Mouse (Mus musculus) C2C12 (cell line): Measurements from ENCODE around the gene Osgin1. TPM values are rescaled to one million over a fixed set of nuclear protein-coding genes. Genes with fewer than 3 reads are reported as not detected.
A peak's percentile ranks its signal among the peaks of the same experiment; 100 is the strongest.

Experiments
- H3K27me3 ChIP-seq: one replicate; pipeline ENCODE4 v1.6.1; 2011; ENCODE audit not compliant: control insufficient read depth, insufficient read depth, insufficient read length
- H3K36me3 ChIP-seq: one replicate; pipeline ENCODE4 v1.6.1; 2011; ENCODE audit not compliant: control insufficient read depth, insufficient read depth
- H3K4me3 ChIP-seq: one replicate; pipeline ENCODE4 v1.5.1; 2011; ENCODE audit warnings: mild to moderate bottlenecking, control low read depth; ENCODE audit not compliant: poor library complexity, insufficient read depth, severe bottlenecking
- H3K79me2 ChIP-seq: one replicate; pipeline ENCODE4 v1.6.1; 2011; ENCODE audit not compliant: control insufficient read depth, insufficient read depth
- H3K79me3 ChIP-seq: one replicate; pipeline ENCODE4 v1.6.1; 2011; ENCODE audit warnings: low read depth, control low read depth
- H3ac ChIP-seq: one replicate; pipeline ENCODE3; 2011; ENCODE audit warnings: low read depth; ENCODE audit not compliant: control insufficient read depth, insufficient read length
- CEBPB ChIP-seq: IDR thresholded peaks from one replicate; pipeline ENCODE4 v1.6.1; 2011; ENCODE audit warnings: low read depth, mild to moderate bottlenecking, control low read depth, moderate library complexity
- CTCF ChIP-seq: IDR thresholded peaks from one replicate; pipeline ENCODE4 v1.5.1; 2011; ENCODE audit not compliant: control insufficient read depth, insufficient read depth, insufficient read length
- FOSL1 ChIP-seq: IDR thresholded peaks from one replicate; pipeline ENCODE4 v1.8.0; 2011; ENCODE audit warnings: mild to moderate bottlenecking, low read length; ENCODE audit not compliant: poor library complexity, insufficient read depth, severe bottlenecking
- MAX ChIP-seq: IDR thresholded peaks from one replicate; pipeline ENCODE4 v1.6.1; 2011; ENCODE audit warnings: mild to moderate bottlenecking, control low read depth
- MYOD1 ChIP-seq: IDR thresholded peaks from one replicate; pipeline ENCODE4 v1.6.1; 2011; ENCODE audit warnings: low read depth; ENCODE audit not compliant: control insufficient read depth, insufficient read length
- MYOG ChIP-seq: IDR thresholded peaks from one replicate; pipeline ENCODE4 v1.6.1; 2011; ENCODE audit not compliant: control insufficient read depth, insufficient read length; ENCODE audit errors: extremely low read depth
- USF1 ChIP-seq: IDR thresholded peaks from one replicate; pipeline ENCODE4 v1.6.1; 2011; ENCODE audit warnings: low read depth, mild to moderate bottlenecking, control low read depth, moderate library complexity
- polyA plus RNA-seq: library from polyadenylated mRNA; unstranded; fragments of >200 nt; fragmentation: generic; extraction: Trizol; gene quantifications from one replicate; pipeline ENCODE4 v1.2.1, GENCODE M21; 2012; ENCODE audit warnings: missing spikeins

The Osgin1 gene
- polyA plus RNA-seq, 1 experiment, result 18.1 TPM

DNA sequence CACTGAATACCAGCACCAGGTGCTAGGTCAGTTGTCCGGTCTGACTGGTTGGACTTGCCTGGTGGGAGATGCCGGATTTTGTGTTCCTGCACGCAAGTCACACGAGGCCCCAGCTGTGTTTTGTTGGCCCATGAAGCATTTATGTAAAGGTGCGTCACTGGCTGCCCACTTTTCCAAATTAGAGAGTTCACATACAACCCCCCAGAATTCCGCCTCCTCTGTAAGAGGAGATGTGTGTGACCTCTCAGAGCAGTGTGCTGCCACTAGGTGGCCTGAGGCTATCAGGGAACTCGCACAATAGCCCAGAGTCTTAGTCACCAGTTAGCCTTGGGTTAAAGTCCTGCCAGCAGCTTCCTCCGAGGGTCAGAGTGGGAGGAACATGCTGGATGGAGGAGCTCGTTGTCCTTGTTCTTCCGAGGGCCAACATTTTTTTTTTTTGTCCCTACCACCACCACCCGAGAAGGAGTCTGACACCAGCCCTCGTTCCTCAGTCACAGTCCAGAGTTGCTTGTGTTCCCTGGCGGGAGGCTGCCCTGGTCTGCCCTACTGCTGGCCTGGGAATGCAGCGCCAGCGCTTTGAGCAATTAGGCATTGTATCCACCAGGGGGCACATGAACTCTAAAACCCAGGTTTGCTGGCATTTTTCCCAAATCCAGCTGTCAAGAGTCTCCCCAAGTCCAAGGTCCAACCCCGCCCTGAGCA is 6.5 kb downstream of the Osgin1 start:
- H3K4me3 ChIP-seq, result no peak overlapping the region
- peaks cover 49% of the 10 kb centered on the region for H3K79me2 ChIP-seq
- no peak for TF ChIP-seq CEBPB
- peak; percentile 74 for TF ChIP-seq CTCF
- no peaks in the 10 kb centered on the region for H3K27me3 ChIP-seq
- H3K79me3 ChIP-seq, result peaks cover 26% of the 10 kb centered on the region
- H3K36me3 ChIP-seq, result peaks cover 50% of the 10 kb centered on the region
- peak overlapping the region; percentile 9 for H3ac ChIP-seq

DNA sequence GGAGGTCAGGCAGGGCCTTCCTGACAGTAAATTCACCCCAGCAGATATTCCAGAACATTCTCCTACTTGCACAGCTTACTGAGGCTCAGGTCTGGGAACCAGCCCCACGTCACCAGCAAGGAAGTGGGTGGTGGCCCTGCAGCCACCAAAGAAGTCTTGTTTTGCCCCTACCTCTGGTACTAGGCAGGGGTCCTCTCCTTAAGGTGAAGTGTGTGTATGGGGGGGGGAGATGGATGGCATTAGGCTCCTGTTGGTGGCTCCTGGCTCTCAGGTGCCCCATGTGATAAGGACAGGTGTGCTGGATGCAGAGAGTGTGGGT is 7.0 kb downstream of the Osgin1 start:
- Histone ChIP-seq H3K27me3 (no peaks in the 10 kb centered on the region), H3K79me3 (peaks cover 26% of the 10 kb centered on the region), H3K36me3 (peaks cover 55% of the 10 kb centered on the region), H3K4me3 (no peak overlapping the region), H3K79me2 (peaks cover 49% of the 10 kb centered on the region), H3ac (no peak overlapping the region)
- no peak for TF ChIP-seq MYOD1
- no peak for TF ChIP-seq MYOG
- TF ChIP-seq USF1, result no peak
- TF ChIP-seq MAX, result no peak
- no peak for TF ChIP-seq CTCF
- TF ChIP-seq CEBPB, result no peak
- no peak for TF ChIP-seq FOSL1

DNA sequence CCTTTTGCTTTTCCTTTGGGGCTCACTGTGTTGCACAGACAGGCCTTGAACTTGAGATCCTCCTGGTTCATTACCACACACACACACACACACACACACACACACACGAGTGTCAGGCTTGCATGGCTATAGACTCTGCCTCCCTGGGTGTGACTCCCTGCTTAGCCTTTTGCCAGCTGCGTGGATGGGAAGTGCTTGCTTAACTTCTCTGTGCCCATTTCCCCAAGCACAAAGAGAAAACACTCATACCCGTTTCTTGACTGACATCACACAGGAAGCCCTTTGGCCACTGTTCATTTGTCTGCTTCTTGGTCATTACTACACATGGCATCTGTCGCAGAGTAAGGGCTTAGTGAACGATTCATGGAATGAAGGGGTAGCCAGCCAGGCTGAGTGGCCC is 8.1 kb downstream of the Osgin1 start:
- H3ac ChIP-seq, result no peak overlapping the region
- H3K36me3 ChIP-seq, result peaks cover 59% of the 10 kb centered on the region
- H3K4me3 ChIP-seq, result no peak overlapping the region
- H3K27me3 ChIP-seq, result no peaks in the 10 kb centered on the region
- peaks cover 48% of the 10 kb centered on the region for H3K79me2 ChIP-seq
- TF ChIP-seq MYOG, result no peak
- no peak for TF ChIP-seq CTCF
- TF ChIP-seq FOSL1, result no peak
- TF ChIP-seq CEBPB, result no peak
- no peak for TF ChIP-seq MAX
- TF ChIP-seq MYOD1, result no peak
- TF ChIP-seq USF1, result no peak
- H3K79me3 ChIP-seq, result peaks cover 26% of the 10 kb centered on the region

DNA sequence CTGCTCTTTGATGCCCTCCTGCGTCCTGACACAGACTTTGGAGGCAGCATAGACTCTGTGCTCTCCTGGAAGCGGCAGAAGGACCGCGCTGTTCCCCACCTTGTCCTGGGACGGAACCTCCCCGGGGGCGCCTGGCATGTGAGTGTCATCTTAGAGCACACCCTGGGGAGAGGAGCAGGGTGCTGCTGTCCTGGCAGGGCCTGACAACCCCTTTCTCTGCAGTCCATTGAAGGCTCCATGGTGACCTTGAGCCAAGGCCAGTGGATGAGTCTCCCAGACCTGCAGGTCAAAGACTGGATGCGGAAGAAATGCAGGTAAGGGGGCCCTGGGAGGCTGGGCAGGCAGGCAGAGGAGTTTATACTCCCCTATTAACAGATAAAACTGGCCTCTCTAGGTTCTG is 9.0 kb downstream of the Osgin1 start:
- Histone ChIP-seq H3K79me2 (peaks cover 38% of the 10 kb centered on the region), H3K36me3 (peaks cover 59% of the 10 kb centered on the region), H3K27me3 (no peaks in the 10 kb centered on the region), H3K79me3 (peaks cover 16% of the 10 kb centered on the region), H3ac (no peak overlapping the region), H3K4me3 (no peak overlapping the region)
- TF ChIP-seq FOSL1 (no peak), CTCF (no peak), MYOG (no peak), MAX (no peak), MYOD1 (no peak), CEBPB (no peak), USF1 (no peak)

DNA sequence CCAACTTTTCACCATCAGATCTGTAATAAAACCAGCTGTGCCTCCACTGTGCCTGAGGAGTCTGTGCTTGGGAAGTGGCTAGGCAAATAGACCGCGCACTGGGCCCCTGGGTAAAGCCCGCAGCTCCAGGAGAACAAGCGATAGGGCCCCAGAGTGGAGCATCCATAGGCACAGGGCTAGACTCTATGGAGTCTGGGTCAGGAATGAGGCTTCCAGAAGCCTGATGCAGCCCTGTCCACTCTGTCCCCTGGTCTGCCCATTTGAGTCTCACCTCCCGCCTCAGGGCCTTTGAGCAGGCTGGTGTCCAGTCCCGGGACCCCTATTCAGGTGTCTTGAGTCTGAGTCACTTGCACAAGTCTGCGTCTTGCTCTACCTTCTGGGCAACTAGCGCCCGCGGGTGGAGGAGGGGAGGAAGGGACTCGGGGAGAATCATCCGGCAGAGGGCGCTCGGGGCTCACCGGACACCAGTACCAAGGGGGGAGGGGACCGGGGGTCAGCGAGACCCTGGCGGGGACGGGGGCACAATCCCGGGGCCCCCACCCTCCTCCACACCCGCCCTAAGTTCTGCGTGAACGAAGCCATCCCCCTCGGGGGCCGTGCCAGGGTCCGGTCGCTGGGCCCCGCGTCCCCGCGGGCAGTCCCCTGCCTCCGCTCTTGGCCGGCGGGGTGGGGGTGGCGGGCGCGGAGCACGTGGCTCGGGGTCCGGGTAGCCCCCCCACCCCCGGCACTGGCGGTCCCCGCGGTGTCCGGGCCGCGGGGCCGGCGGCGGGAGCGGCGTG is 12.5 kb downstream of the Osgin1 start, which contains the start of gene Necab2:
Gene Necab2 (plus strand): TSS at position 509 of the 779 bp plus-strand sequence.
- Histone ChIP-seq H3K79me3 (no peaks in the 10 kb centered on the region), H3K36me3 (peaks cover 48% of the 10 kb centered on the region), H3ac (no peak within 1 kb of the TSS), H3K79me2 (peaks cover 5% of the 10 kb centered on the region), H3K27me3 (peaks cover 4% of the 10 kb centered on the region), H3K4me3 (no peak within 1 kb of the TSS)
- peak; percentile 21 for TF ChIP-seq CTCF
- no peak for TF ChIP-seq FOSL1
- no peak for TF ChIP-seq MYOG
- TF ChIP-seq MYOD1, result no peak
